Mouse (Mus musculus): ENCODE measurements around the gene Ppfibp1. TPM values are rescaled to one million over a fixed set of nuclear protein-coding genes. Genes with fewer than 3 reads are reported as not detected.
A peak's percentile ranks its signal among the peaks of the same experiment; 100 is the strongest.
"Not testable (repeated sequence)": the region's sequence is repeated elsewhere in the genome, so short reads cannot be mapped to it uniquely, and the experiment has no call there.

Gene Ppfibp1
- total RNA-seq (2021) = 10 to 100 TPM; 65.4 to 86.1 TPM
- long read RNA-seq, experiment 1, full-length matches to known transcripts = 11 of 51 reads
- long read RNA-seq, experiment 1, partial matches to known transcripts = 5 of 51 reads
- long read RNA-seq, experiment 1, other reads (novel, unspliced or antisense) = 35 of 51 reads
- long read RNA-seq, experiment 2, full-length matches to known transcripts = 9 of 36 reads
- long read RNA-seq, experiment 2, partial matches to known transcripts = 2 of 36 reads
- long read RNA-seq, experiment 2, other reads (novel, unspliced or antisense) = 25 of 36 reads

- intact Hi-C loops (cut with DNase I) = no loop called here
Measured at GRCm38 (mm10) chr6:146887958-146888659, at the start of gene Ppfibp1. Gene Ppfibp1, plus strand, starts transcription at chr6:146888487.

GRCm38 (mm10) chr6:146838863-146839262 lies 49.4 kb upstream of the Ppfibp1 start:
- no peak for DNase-seq (ENCODE audit: low spot score in 2 of 2)
- intact Hi-C loops (cut with DNase I) = loop anchor here (5.0 kb wide), 1 partner anchor 38 kb away; no protein-coding TSS in a partner anchor

More at GRCm38 (mm10) chr6:146887958-146888659, at the start of gene Ppfibp1:
- peak; percentile 89 to 95 for DNase-seq (ENCODE audit: low spot score in 2 of 2)

GRCm38 (mm10) chr6:146844867-146845266 lies 43.4 kb upstream of the Ppfibp1 start:
- intact Hi-C loops (cut with DNase I) = no loop called here
- no peak for DNase-seq (ENCODE audit: low spot score in 2 of 2)

GRCm38 (mm10) chr6:146845347-146845746 lies 42.9 kb upstream of the Ppfibp1 start:
- intact Hi-C loops (cut with DNase I) = no loop called here
- no peak for DNase-seq (ENCODE audit: low spot score in 2 of 2)

GRCm38 (mm10) chr6:146845961-146846750 lies 42.1 kb upstream of the Ppfibp1 start:
- intact Hi-C loops (cut with DNase I) = no loop called here

GRCm38 (mm10) chr6:146847402-146847801 lies 40.9 kb upstream of the Ppfibp1 start:
- intact Hi-C loops (cut with DNase I) = no loop called here
- no peak for DNase-seq (ENCODE audit: low spot score in 2 of 2)

More at GRCm38 (mm10) chr6:146845961-146846750, 42.1 kb upstream of the Ppfibp1 start:
- DNase-seq (ENCODE audit: low spot score in 2 of 2) = peak in 1 of 2 experiments; percentile 8

- DNase-seq (ENCODE audit: low spot score in 2 of 2) = no peak
Measured at GRCm38 (mm10) chr6:146848281-146848680, 40.0 kb upstream of the Ppfibp1 start.

GRCm38 (mm10) chr6:146850050-146850449 lies 38.2 kb upstream of the Ppfibp1 start, which contains the start of gene Smco2:
Gene Smco2, plus strand, starts transcription at chr6:146850104.
- intact Hi-C loops (cut with DNase I) = no loop called here
- DNase-seq (ENCODE audit: low spot score in 2 of 2) = no peak

More at GRCm38 (mm10) chr6:146848281-146848680, 40.0 kb upstream of the Ppfibp1 start:
- intact Hi-C loops (cut with DNase I) = no loop called here

- intact Hi-C loops (cut with DNase I) = no loop called here
- no peak for DNase-seq (ENCODE audit: low spot score in 2 of 2)
Measured at GRCm38 (mm10) chr6:146851916-146852315, 36.4 kb upstream of the Ppfibp1 start.

- intact Hi-C loops (cut with DNase I) = no loop called here
- DNase-seq (ENCODE audit: low spot score in 2 of 2) = peak in 1 of 2 experiments; percentile 28
Measured at GRCm38 (mm10) chr6:146852739-146853138, 35.5 kb upstream of the Ppfibp1 start.

- intact Hi-C loops (cut with DNase I) = no loop called here
Measured at GRCm38 (mm10) chr6:146855185-146855584, 33.1 kb upstream of the Ppfibp1 start.

GRCm38 (mm10) chr6:146857386-146857785 lies 30.9 kb upstream of the Ppfibp1 start:
- peak in 1 of 2 experiments; percentile 30 for DNase-seq (ENCODE audit: low spot score in 2 of 2)
- intact Hi-C loops (cut with DNase I) = no loop called here

More at GRCm38 (mm10) chr6:146855185-146855584, 33.1 kb upstream of the Ppfibp1 start:
- DNase-seq (ENCODE audit: low spot score in 2 of 2) = no peak

- no peak for DNase-seq (ENCODE audit: low spot score in 2 of 2)
- intact Hi-C loops (cut with DNase I) = no loop called here
Measured at GRCm38 (mm10) chr6:146863154-146863553, 25.1 kb upstream of the Ppfibp1 start.

GRCm38 (mm10) chr6:146864370-146864769 lies 23.9 kb upstream of the Ppfibp1 start:
- intact Hi-C loops (cut with DNase I) = not testable (repeated sequence)

GRCm38 (mm10) chr6:146865701-146866100 lies 22.6 kb upstream of the Ppfibp1 start:
- no peak for DNase-seq (ENCODE audit: low spot score in 2 of 2)
- intact Hi-C loops (cut with DNase I) = no loop called here

More at GRCm38 (mm10) chr6:146864370-146864769, 23.9 kb upstream of the Ppfibp1 start:
- not testable (repeated sequence) for DNase-seq (ENCODE audit: low spot score in 2 of 2)

- DNase-seq (ENCODE audit: low spot score in 2 of 2) = no peak
- intact Hi-C loops (cut with DNase I) = no loop called here
Measured at GRCm38 (mm10) chr6:146871975-146872374, 16.3 kb upstream of the Ppfibp1 start.

- intact Hi-C loops (cut with DNase I) = no loop called here
- no peak for DNase-seq (ENCODE audit: low spot score in 2 of 2)
Measured at GRCm38 (mm10) chr6:146874415-146874814, 13.9 kb upstream of the Ppfibp1 start.

GRCm38 (mm10) chr6:146876820-146877219 lies 11.5 kb upstream of the Ppfibp1 start:
- intact Hi-C loops (cut with DNase I) = loop anchor here (5.0 kb wide), 1 partner anchor 40 kb away; no protein-coding TSS in a partner anchor
- no peak for DNase-seq (ENCODE audit: low spot score in 2 of 2)

GRCm38 (mm10) chr6:146877425-146878045 lies 10.8 kb upstream of the Ppfibp1 start:
- DNase-seq (ENCODE audit: low spot score in 2 of 2) = peak; percentile 81 to 88
- intact Hi-C loops (cut with DNase I) = loop anchor here (5.0 kb wide), 1 partner anchor 40 kb away; no protein-coding TSS in a partner anchor

Measured in left cerebral cortex, postnatal 14 days (tissue).